Mouse (Mus musculus) right cerebral cortex, adult 2 months (tissue): ENCODE data around the gene Tor4a.

Experiments used
- DNase-seq, 2 experiments: peaks; one replicate each; pipeline ENCODE4 v3.0.0; 2021 to 2022; ENCODE audit warnings: low spot score in 2 of 2

Tor4a gene

GRCm38 (mm10) chr2:25224766-25225752 is 28.4 kb upstream of the Tor4a start:
- peak; percentile 99 for DNase-seq

GRCm38 (mm10) chr2:25224492-25224765 is 27.7 kb upstream of the Tor4a start, which contains the start of gene Tubb4b:
Gene Tubb4b, minus strand, starts transcription at chr2:25224702.
- DNase-seq: no peak

GRCm38 (mm10) chr2:25223681-25224491 is 27.2 kb upstream of the Tor4a start:
- peak; percentile 73 to 75 for DNase-seq

- no peak for DNase-seq
These were observed 24.7 kb upstream of the Tor4a start for GRCm38 (mm10) chr2:25221331-25221772.

- DNase-seq: no peak
These were observed 21.8 kb upstream of the Tor4a start, which contains the start of gene Fam166a for GRCm38 (mm10) chr2:25218445-25218844. Gene Fam166a, plus strand, starts transcription at chr2:25218745.

- DNase-seq: no peak
These were observed 21.0 kb upstream of the Tor4a start for GRCm38 (mm10) chr2:25217666-25218065.

DNA sequence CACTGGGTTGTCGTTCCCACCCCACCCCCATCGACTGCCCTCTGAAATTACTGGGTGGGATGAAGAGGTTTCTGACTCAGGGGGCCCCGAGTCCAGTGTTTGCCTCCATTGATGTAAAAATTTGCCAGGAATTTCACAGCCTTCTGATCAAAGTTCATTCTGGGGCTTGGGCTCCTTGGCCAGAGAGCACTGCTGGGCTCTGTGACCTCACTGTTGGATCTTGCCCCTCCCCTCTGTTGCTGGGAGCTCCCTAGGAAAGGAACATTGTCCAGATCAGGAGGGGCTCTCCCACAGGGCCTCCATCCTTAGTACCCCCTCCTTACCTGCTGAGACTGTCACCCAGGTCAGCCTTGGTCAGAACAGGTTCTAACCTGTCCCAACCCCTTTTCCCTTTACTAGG is 17.8 kb upstream of the Tor4a start, which contains the start of gene Stpg3:
Gene Stpg3, minus strand, starts transcription at position 194 of the 400 bp plus-strand sequence.
- DNase-seq: no peak

DNA sequence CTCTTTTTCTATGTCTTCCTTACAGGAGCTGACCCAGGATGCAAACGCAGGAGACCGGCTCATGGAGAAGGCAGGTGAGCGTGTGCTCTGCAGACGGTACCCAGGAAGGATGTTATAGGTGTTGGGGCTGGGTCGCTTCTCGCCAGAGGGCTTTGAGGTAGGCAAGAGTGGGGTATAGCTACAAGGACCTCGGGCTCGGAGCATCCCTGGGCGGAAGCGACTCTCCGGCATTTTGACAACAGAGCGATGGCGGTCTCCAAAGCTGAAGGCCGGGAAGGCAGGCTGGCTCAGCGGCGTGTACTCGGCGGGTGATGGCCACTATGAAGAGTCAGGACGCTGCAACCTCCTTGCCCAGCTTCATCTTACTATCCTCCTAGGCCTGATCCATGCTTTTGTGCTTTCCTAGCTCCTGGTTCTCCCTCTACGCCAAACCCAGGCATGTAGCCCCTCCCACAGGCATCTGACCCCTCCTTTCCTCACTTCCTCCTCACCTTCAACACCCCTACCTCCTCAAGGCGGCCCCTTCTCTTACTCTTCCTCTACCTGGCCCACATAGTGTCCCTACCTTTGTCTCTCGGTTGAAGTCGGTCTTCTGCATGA is 16.7 kb upstream of the Tor4a start:
- DNase-seq: no peak

- DNase-seq: peak; percentile 79 to 86
These were observed 14.5 kb upstream of the Tor4a start, which contains the start of gene Nelfb for GRCm38 (mm10) chr2:25211121-25211670. Gene Nelfb, minus strand, starts transcription at chr2:25211489.

GRCm38 (mm10) chr2:25210686-25211085 is 14.0 kb upstream of the Tor4a start:
- peak in 1 of 2 experiments; percentile 28 for DNase-seq

DNA sequence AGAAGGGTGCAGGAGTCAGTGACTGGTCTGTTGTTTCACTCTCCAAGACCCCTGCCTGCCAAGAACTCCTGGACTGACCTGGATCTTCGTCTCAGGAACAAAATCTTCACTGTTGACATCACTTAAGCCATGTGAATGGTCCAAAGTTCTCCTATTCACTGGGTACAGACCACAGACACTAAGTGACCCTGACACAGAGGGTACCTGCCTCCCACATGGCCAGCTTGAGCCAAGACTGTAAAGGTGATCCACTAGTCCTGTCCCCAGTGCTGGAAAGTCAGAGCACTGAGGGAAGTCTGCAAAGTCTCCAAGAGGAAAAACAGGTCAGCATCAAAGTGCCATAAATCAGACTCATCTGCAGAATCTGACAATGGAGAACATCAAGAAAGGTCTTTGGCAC is 10.9 kb upstream of the Tor4a start:
- no peak for DNase-seq

DNA sequence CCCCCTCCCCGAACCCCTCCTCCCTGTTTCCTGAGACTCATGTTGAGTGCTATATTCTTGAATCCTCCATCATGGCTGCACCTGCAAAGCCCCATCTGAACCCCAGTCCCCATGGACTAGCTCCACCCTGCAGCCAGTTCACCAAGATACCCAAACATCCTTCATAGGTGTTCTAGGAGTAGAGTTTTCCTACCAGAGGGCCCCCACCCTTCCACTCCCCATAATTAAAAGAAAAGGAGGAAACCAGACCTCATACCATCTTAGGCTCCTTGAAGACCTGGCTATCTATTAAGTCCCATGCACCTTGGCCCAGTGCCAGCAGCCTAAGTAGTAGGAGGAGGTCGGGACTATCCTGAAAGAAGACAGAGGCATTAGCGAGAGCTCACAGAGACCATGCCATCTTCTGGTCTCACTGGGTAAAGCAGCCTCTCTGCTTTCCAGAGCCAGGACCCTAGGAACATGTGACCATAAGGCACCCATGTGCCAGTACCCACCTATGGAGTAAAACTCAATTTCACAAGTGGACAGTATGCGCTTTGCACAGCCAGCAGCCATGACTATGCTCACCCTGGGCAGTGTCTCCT is 7.0 kb upstream of the Tor4a start:
- DNase-seq: no peak

DNA sequence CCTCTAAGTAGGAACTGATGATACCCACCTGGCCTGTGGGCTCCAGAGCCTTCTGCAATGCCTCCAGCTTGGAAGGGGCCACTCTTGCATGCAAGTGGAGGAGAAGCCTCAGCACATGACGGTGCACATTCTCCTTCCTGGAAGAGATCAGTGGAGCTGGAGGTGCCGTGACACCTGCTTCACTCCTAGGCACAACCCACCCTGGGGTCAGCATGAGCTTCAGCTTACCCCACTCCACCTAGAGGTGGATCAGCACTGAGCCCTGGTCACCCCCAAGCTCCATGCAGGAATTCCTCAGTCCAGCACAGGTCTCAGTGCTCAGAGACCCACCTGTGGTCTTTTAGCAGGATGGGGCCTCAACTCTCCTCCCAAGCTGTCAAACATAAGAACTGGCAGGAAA is 3.9 kb upstream of the Tor4a start:
- DNase-seq: no peak

- DNase-seq: no peak
These were observed 1.3 kb upstream of the Tor4a start for GRCm38 (mm10) chr2:25197946-25198345.

GRCm38 (mm10) chr2:25197191-25197590 is 505 bp upstream of the Tor4a start:
- no peak for DNase-seq

DNA sequence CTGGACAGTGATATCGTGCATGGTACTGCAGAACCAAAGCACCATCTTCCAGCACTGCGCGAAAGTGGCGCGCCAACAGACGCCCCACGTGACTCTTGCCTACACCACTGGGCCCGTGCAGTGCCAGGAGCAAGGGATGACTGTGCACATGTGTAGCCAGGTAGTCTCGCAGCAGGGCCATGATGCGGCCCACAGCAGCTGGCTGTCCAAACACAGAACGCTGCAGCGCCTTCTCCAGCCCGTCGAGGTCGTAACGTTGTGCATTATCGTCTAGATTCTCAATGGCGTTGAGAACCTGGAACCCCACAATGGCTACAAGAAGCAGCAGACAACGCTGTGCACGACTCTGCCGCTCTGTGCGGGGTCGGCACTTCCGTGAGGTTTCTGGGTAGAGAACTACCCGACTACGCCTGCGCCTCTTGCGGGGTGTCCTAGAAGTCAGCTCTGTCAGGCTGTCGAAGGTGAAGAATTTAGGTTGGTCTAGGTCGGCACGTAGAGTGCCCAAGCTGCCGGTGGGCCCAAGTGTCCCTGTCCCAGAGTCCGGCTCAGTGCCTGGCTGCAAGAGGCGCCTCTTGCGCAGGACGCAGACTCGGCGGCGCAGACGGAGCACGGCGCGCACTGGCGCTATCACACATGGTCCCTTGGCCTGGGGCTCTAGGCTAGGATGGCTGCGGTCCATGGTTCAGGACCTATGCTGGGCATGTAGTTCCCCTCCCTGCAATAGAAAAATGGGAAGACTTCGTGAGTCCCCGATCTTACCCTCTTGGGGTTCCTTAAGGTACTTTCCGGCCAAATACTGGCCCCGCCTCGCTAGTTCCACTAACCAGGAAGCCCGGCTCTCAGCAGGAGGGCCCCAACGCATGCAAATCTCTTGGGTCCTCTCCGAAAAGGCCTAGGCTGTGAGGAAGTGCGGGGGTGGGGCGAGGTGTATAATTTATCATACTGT is 1.2 kb downstream of the Tor4a start:
- DNase-seq: no peak

DNA sequence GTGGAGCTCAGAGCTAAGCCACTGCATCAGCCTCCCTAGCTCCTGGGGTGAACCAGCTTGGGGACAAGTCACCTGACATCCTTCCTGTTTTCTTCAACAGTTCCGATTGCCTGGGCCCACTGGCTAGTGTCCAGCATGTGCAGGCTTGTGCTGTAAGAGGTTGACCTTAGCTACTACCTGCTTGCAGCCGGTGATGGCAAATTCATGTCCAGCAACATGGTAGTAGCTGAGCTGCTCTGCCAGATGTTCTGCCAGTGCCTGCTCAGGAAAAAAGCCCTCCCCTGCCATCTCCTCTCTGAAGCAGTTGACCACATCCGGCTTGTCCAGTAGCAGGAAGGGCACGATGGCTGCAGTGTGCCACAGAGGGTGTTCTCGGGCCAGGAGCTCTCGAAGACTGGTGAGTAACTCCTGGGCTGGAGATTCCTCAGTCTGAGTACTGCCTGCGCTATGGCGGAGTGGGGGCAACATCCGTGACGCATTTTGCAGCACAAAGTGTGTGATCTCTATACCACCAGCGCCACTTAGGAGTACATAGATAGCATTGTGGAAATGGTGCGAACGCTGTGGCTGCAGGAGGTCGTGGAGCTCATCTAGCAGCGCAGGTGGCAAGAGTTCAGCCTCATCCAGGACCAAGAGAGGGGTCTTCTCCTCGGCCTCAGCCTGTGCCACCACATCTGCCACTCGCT is 2.1 kb downstream of the Tor4a start:
- DNase-seq: no peak

DNA sequence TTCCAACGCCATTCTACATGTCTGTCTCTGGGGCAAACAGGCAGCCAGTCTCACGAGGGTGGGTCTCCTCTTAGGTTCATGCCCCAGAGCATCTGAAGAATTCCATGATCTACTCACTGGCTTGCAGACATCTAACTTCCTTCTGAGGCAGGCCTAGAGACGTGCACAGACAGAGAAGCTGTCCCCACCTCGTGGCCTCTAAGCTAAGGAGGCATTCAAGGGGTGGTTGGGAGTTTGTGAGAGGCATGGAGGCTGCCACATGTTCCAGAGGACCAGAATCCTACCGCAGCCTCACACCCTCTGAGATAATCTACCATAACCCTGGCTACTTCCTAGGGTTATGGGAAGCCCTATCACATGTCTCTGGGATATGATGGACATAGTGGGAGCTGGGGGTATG is 2.7 kb downstream of the Tor4a start:
- no peak for DNase-seq

DNA sequence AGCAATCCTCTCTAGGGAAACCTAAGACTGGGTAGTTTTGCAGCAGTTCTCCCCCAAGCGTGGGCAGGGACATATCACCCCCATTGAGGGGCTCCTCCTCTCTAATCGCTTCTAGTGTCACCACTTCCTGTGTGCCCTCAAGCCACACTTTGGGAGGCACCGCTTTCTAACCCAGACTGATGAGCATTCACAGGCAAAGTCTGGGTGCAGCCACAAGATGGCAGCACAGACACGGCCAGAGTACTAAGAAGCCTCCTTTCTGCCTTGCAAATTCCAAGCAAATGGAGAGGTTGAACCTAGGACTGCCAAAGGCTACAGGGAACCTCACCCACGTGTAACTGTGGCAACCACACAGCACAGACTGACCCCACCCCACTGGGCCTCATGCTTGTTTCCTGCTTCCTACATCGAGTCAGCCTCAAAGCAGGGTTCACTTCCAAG is 3.3 kb downstream of the Tor4a start:
- DNase-seq: peak; percentile 87
